Mouse (Mus musculus) MEL (cell line): ENCODE data around the gene Mtg2. TPM values are rescaled to one million over a fixed set of nuclear protein-coding genes. Genes with fewer than 3 reads are reported as not detected.

Experiments
- DNase-seq: peaks from one replicate; pipeline ENCODE4 v3.0.0; 2011; ENCODE audit warnings: low read depth, low spot score
- H3K27ac ChIP-seq: 2 replicates; pipeline ENCODE4 v1.5.1; 2012; ENCODE audit warnings: low read depth, mild to moderate bottlenecking, control low read depth, low read length, moderate library complexity; ENCODE audit not compliant: control insufficient read depth
- H3K27me3 ChIP-seq, 2 experiments: fragments of 150-350 bp in 1 of 2; sonication (generic) in 1 of 2; 2 replicates each; pipeline ENCODE4 v1.6.1; 2012; ENCODE audit warnings: low read length in 2 of 2, mild to moderate bottlenecking in 2 of 2, improper control_type of control experiment in 1 of 2, moderate library complexity in 1 of 2; ENCODE audit not compliant: insufficient read depth in 2 of 2, control insufficient read depth in 1 of 2
- H3K36me3 ChIP-seq, 2 experiments: 2 replicates each; pipeline ENCODE4 v1.6.1; 2012 to 2014; ENCODE audit warnings: low read length in 2 of 2, improper control_type of control experiment in 1 of 2, inconsistent platforms in 1 of 2, mild to moderate bottlenecking in 1 of 2; ENCODE audit not compliant: insufficient read depth in 2 of 2, control insufficient read depth in 1 of 2
- H3K4me1 ChIP-seq, 2 experiments: fragments of 150-350 bp in 1 of 2; sonication (generic) in 1 of 2; 2 replicates each; pipeline ENCODE4 v1.6.1; 2012; ENCODE audit warnings: low read length in 2 of 2, improper control_type of control experiment in 1 of 2, mild to moderate bottlenecking in 1 of 2; ENCODE audit not compliant: insufficient read depth in 2 of 2, control insufficient read depth in 1 of 2
- H3K4me3 ChIP-seq, 2 experiments: fragments of 150-350 bp in 1 of 2; sonication (generic) in 1 of 2; 2 replicates each; pipeline ENCODE4 v1.5.1; 2012; ENCODE audit warnings: low read depth in 2 of 2, low read length in 2 of 2, mild to moderate bottlenecking in 2 of 2, moderate library complexity in 2 of 2, control low read depth in 1 of 2, improper control_type of control experiment in 1 of 2; ENCODE audit not compliant: control insufficient read depth in 1 of 2, insufficient read depth in 1 of 2
- H3K79me2 ChIP-seq: 2 replicates; pipeline ENCODE4 v1.6.1; 2012; ENCODE audit warnings: mild to moderate bottlenecking, low read length, moderate library complexity; ENCODE audit not compliant: control insufficient read depth, poor library complexity, insufficient read depth
- H3K9ac ChIP-seq: 2 replicates; pipeline ENCODE4 v1.6.1; 2012; ENCODE audit warnings: low read depth, mild to moderate bottlenecking, control low read depth, low read length, moderate library complexity; ENCODE audit not compliant: control insufficient read depth, poor library complexity, severe bottlenecking
- H3K9me3 ChIP-seq: fragments of 150-350 bp; sonication (generic); replicated peaks from 2 replicates; pipeline ENCODE4 v1.6.1; 2012; ENCODE audit warnings: mild to moderate bottlenecking, low read length, improper control_type of control experiment, moderate library complexity; ENCODE audit not compliant: insufficient read depth
- BHLHE40 ChIP-seq: IDR thresholded peaks from 2 replicates; pipeline ENCODE4 v1.6.1; 2012; ENCODE audit warnings: low read depth, mild to moderate bottlenecking, inconsistent platforms, low read length, improper control_type of control experiment, borderline replicate concordance
- CHD1 ChIP-seq: IDR thresholded peaks from 2 replicates; pipeline ENCODE4 v1.6.1; 2012; ENCODE audit warnings: low read depth, mild to moderate bottlenecking, inconsistent platforms, low read length, improper control_type of control experiment
- CHD2 ChIP-seq: IDR thresholded peaks from 2 replicates; pipeline ENCODE4 v1.6.1; 2011; ENCODE audit warnings: low read length, improper control_type of control experiment
- CTCF ChIP-seq, 3 experiments: IDR thresholded peaks in 2 of 3; conservative IDR thresholded peaks in 1 of 3; 2 replicates each; pipeline ENCODE4 v1.5.1; 2011 to 2012; ENCODE audit warnings: low read length in 3 of 3, low read depth in 2 of 3, mild to moderate bottlenecking in 2 of 3, improper control_type of control experiment in 1 of 3, inconsistent platforms in 1 of 3, mixed read lengths in 1 of 3, moderate library complexity in 1 of 3; ENCODE audit not compliant: control insufficient read depth in 1 of 3, insufficient read depth in 1 of 3, poor library complexity in 1 of 3, severe bottlenecking in 1 of 3
- E2F4 ChIP-seq: IDR thresholded peaks from 2 replicates; pipeline ENCODE4 v1.6.1; 2011; ENCODE audit warnings: low read depth, low read length, improper control_type of control experiment, borderline replicate concordance
- ELF1 ChIP-seq: IDR thresholded peaks from 2 replicates; pipeline ENCODE4 v1.6.1; 2014; ENCODE audit warnings: low read depth, mild to moderate bottlenecking, inconsistent platforms, low read length, improper control_type of control experiment, moderate library complexity
- EP300 ChIP-seq, 2 experiments: IDR thresholded peaks; 2 replicates each; pipeline ENCODE4 v1.6.1; 2011; ENCODE audit warnings: improper control_type of control experiment in 2 of 2, low read length in 2 of 2, low read depth in 1 of 2, mild to moderate bottlenecking in 1 of 2
- ETS1 ChIP-seq: IDR thresholded peaks from 2 replicates; pipeline ENCODE4 v1.6.1; 2012; ENCODE audit warnings: low read depth, mild to moderate bottlenecking, inconsistent platforms, low read length, improper control_type of control experiment, moderate library complexity
- GABPA ChIP-seq: IDR thresholded peaks from 2 replicates; pipeline ENCODE4 v1.6.1; 2012; ENCODE audit warnings: low read depth, mild to moderate bottlenecking, inconsistent platforms, low read length, improper control_type of control experiment, moderate library complexity
- GATA1 ChIP-seq: IDR thresholded peaks from 2 replicates; pipeline ENCODE4 v1.6.1; 2011; ENCODE audit warnings: low read depth, low read length, improper control_type of control experiment
- KAT2A ChIP-seq: conservative IDR thresholded peaks from 2 replicates; pipeline ENCODE4 v1.6.1; 2012; ENCODE audit warnings: low read depth, low read length, improper control_type of control experiment, inconsistent platforms
- MAX ChIP-seq: IDR thresholded peaks from 2 replicates; pipeline ENCODE4 v1.6.1; 2011; ENCODE audit warnings: low read length, improper control_type of control experiment
- MAZ ChIP-seq: IDR thresholded peaks from 2 replicates; pipeline ENCODE4 v1.6.1; 2012; ENCODE audit warnings: low read depth, mild to moderate bottlenecking, inconsistent platforms, low read length, improper control_type of control experiment
- MEF2A ChIP-seq: IDR thresholded peaks from 2 replicates; pipeline ENCODE4 v1.6.1; 2014; ENCODE audit warnings: low read depth, mild to moderate bottlenecking, inconsistent platforms, low read length, improper control_type of control experiment; ENCODE audit not compliant: poor library complexity, insufficient replicate concordance, severe bottlenecking; ENCODE audit errors: extremely low read depth
- MXI1 ChIP-seq: IDR thresholded peaks from 2 replicates; pipeline ENCODE4 v1.6.1; 2011; ENCODE audit warnings: mild to moderate bottlenecking, low read depth, low read length, improper control_type of control experiment
- MYC ChIP-seq: IDR thresholded peaks from 2 replicates; pipeline ENCODE4 v1.6.1; 2011; ENCODE audit warnings: low read depth, mild to moderate bottlenecking, low read length, improper control_type of control experiment, moderate library complexity
- POLR2A ChIP-seq, 2 experiments: IDR thresholded peaks; 2 replicates each; pipeline ENCODE4 v1.6.1; 2011 to 2012; ENCODE audit warnings: low read length in 2 of 2, mild to moderate bottlenecking in 2 of 2, control low read depth in 1 of 2, improper control_type of control experiment in 1 of 2, low read depth in 1 of 2, moderate library complexity in 1 of 2; ENCODE audit not compliant: control insufficient read depth in 1 of 2, insufficient read depth in 1 of 2, poor library complexity in 1 of 2
- POLR2AphosphoS2 ChIP-seq: IDR thresholded peaks from 2 replicates; pipeline ENCODE4 v1.6.1; 2011; ENCODE audit warnings: low read length, improper control_type of control experiment
- POLR2AphosphoS5 ChIP-seq: IDR thresholded peaks from 2 replicates; pipeline ENCODE4 v1.6.1; 2012; ENCODE audit warnings: low read depth, borderline replicate concordance, mild to moderate bottlenecking, inconsistent platforms, low read length, moderate library complexity, mixed read lengths
- RAD21 ChIP-seq: IDR thresholded peaks from 2 replicates; pipeline ENCODE4 v1.6.1; 2011; ENCODE audit warnings: mild to moderate bottlenecking, low read depth, low read length, improper control_type of control experiment
- RCOR1 ChIP-seq: IDR thresholded peaks from 2 replicates; pipeline ENCODE4 v1.6.1; 2012; ENCODE audit warnings: low read depth, mild to moderate bottlenecking, inconsistent platforms, low read length, improper control_type of control experiment
- SMC3 ChIP-seq: IDR thresholded peaks from 2 replicates; pipeline ENCODE4 v1.6.1; 2011; ENCODE audit warnings: low read depth, low read length, improper control_type of control experiment
- UBTF ChIP-seq: IDR thresholded peaks from 2 replicates; pipeline ENCODE4 v1.6.1; 2012; ENCODE audit warnings: low read depth, mild to moderate bottlenecking, inconsistent platforms, low read length, improper control_type of control experiment, moderate library complexity, borderline replicate concordance; ENCODE audit not compliant: insufficient read depth
- USF2 ChIP-seq, 2 experiments: IDR thresholded peaks; 2 replicates each; pipeline ENCODE4 v1.6.1; 2011 to 2012; ENCODE audit warnings: improper control_type of control experiment in 2 of 2, low read length in 2 of 2, borderline replicate concordance in 1 of 2, inconsistent platforms in 1 of 2, low read depth in 1 of 2, mild to moderate bottlenecking in 1 of 2; ENCODE audit not compliant: insufficient read depth in 1 of 2
- ZC3H11A ChIP-seq: IDR thresholded peaks from 2 replicates; pipeline ENCODE4 v1.6.1; 2012; ENCODE audit warnings: low read depth, mild to moderate bottlenecking, inconsistent platforms, low read length, improper control_type of control experiment
- ZKSCAN1 ChIP-seq: IDR thresholded peaks from 2 replicates; pipeline ENCODE4 v1.6.1; 2012; ENCODE audit warnings: low read depth, mild to moderate bottlenecking, inconsistent platforms, low read length, improper control_type of control experiment, moderate library complexity
- ZMIZ1 ChIP-seq: IDR thresholded peaks from 2 replicates; pipeline ENCODE4 v1.6.1; 2012; ENCODE audit warnings: low read depth, mild to moderate bottlenecking, inconsistent platforms, low read length, improper control_type of control experiment, moderate library complexity
- polyA plus RNA-seq, 2 experiments: library from polyadenylated mRNA; stranded (reverse) in 1 of 2; unstranded in 1 of 2; fragments of >175 nt in 1 of 2; fragments of >200 nt in 1 of 2; gene quantifications; 2 replicates each; pipeline versions ENCODE4 v1.2.1 to v1.2.4; 2012; ENCODE audit warnings: low replicate concordance in 2 of 2, low read depth in 1 of 2; ENCODE audit not compliant: insufficient read length in 2 of 2, insufficient read depth in 1 of 2, missing spikeins in 1 of 2
- total RNA-seq: library from RNA; depleted of rRNA; stranded (reverse); fragments of 300-350 nt; gene quantifications from 2 replicates; pipeline ENCODE4 v1.2.3, GENCODE M21; 2012

Mtg2 gene
- total and polyA plus RNA-seq, 3 experiments = 30.9 to 35.2 TPM; not detected in 1

- TF ChIP-seq POLR2A (IDR thresholded peaks at IDR 0.05; ENCODE audit: control insufficient read depth in 1 of 2, insufficient read depth in 1 of 2, low read depth in 1 of 2, low read length in 2 of 2, poor library complexity in 1 of 2) = no peak
- no peak for TF ChIP-seq POLR2AphosphoS5
- TF ChIP-seq CHD2 = no peak
- no peak for TF ChIP-seq ZKSCAN1
- no peak for TF ChIP-seq GABPA
- TF ChIP-seq MAZ = no peak
- no peak for TF ChIP-seq RAD21
- TF ChIP-seq UBTF = no peak
- TF ChIP-seq MAX = no peak
- no peak for TF ChIP-seq GATA1
- no peak for TF ChIP-seq KAT2A
- no peak for TF ChIP-seq CTCF (IDR thresholded peaks at IDR 0.05 in 2 of 3, conservative IDR thresholded peaks at IDR 0.05 in 1 of 3; ENCODE audit: control insufficient read depth in 1 of 3, insufficient read depth in 1 of 3, low read depth in 2 of 3, low read length in 3 of 3, poor library complexity in 1 of 3, severe bottlenecking in 1 of 3)
- TF ChIP-seq MEF2A = no peak
- no peak for TF ChIP-seq ETS1
- TF ChIP-seq BHLHE40 = no peak
- no peak for TF ChIP-seq RCOR1
- no peak for TF ChIP-seq USF2 (IDR thresholded peaks at IDR 0.05; ENCODE audit: borderline replicate concordance in 1 of 2, insufficient read depth in 1 of 2, low read depth in 1 of 2, low read length in 2 of 2)
- Histone ChIP-seq H3K4me3 (no peak overlapping the region), H3K36me3 (no peaks in the 10 kb centered on the region), H3K79me2 (no peaks in the 10 kb centered on the region), H3K27me3 (no peaks in the 10 kb centered on the region), H3K27ac (no peak overlapping the region), H3K9me3 (no peaks in the 10 kb centered on the region), H3K4me1 (no peaks in the 10 kb centered on the region), H3K9ac (no peak overlapping the region)
- DNase-seq = no peak
Observed at GRCm38 (mm10) chr2:180083063-180083462, 12.7 kb downstream of the Mtg2 start.

GRCm38 (mm10) chr2:180084565-180084964 lies 14.2 kb downstream of the Mtg2 start:
- no peaks in the 10 kb centered on the region for H3K36me3 ChIP-seq
- H3K79me2 ChIP-seq = no peaks in the 10 kb centered on the region
- no peaks in the 10 kb centered on the region for H3K4me1 ChIP-seq
- no peaks in the 10 kb centered on the region for H3K27me3 ChIP-seq
- no peaks in the 10 kb centered on the region for H3K9me3 ChIP-seq
- no peak for TF ChIP-seq UBTF
- TF ChIP-seq SMC3 = no peak
- no peak for TF ChIP-seq POLR2AphosphoS2
- no peak for TF ChIP-seq ELF1
- TF ChIP-seq MYC = no peak
- no peak for TF ChIP-seq EP300 (IDR thresholded peaks at IDR 0.05; ENCODE audit: low read depth in 1 of 2, low read length in 2 of 2)
- TF ChIP-seq E2F4 = no peak
- no peak for TF ChIP-seq MXI1
- no peak for TF ChIP-seq ZMIZ1
- no peak for TF ChIP-seq CHD1
- TF ChIP-seq ZC3H11A = no peak
- no peak for TF ChIP-seq CTCF (IDR thresholded peaks at IDR 0.05 in 2 of 3, conservative IDR thresholded peaks at IDR 0.05 in 1 of 3; ENCODE audit: control insufficient read depth in 1 of 3, insufficient read depth in 1 of 3, low read depth in 2 of 3, low read length in 3 of 3, poor library complexity in 1 of 3, severe bottlenecking in 1 of 3)
- H3K9ac ChIP-seq = no peak overlapping the region
- no peak overlapping the region for H3K27ac ChIP-seq
- H3K4me3 ChIP-seq = no peak overlapping the region
- no peak for DNase-seq
